In genomic region chrX:66544002-66544520, GRCm38 (mm10) we compare ENCODE assay signal across 27 mouse cellular contexts.
DNase-seq lines count a peak whose midpoint lies in the region; ATAC-seq lines count a peak whose summit lies in the region.
"Had no signal": no experiment of that assay in that cellular context is flagged by ENCODE, and none has a peak within 500 bp of the region (broad histone marks: within the 10 kb centered on the region; RNA-seq: fewer than 3 reads in every experiment).

No protein-coding gene starts in this region.

- 48% methylated on average over 2 of the region's 2 CpGs for WGBS in forebrain, embryonic 14.5 days
- 43% methylated on average over 2 of the region's 2 CpGs for WGBS in forebrain, embryonic 15.5 days
- WGBS in midbrain, embryonic 12.5 days, result 53% methylated on average over 2 of the region's 2 CpGs
- WGBS in midbrain, embryonic 16.5 days, result 44% methylated on average over 2 of the region's 2 CpGs

- no peaks in the 10 kb centered on the region for H3K4me1 ChIP-seq in forebrain, embryonic 14.5 days (ENCODE audit: control insufficient read depth, insufficient read depth, low read length)
- H3K4me1 ChIP-seq in forebrain, embryonic 15.5 days, result no peaks in the 10 kb centered on the region
- H3K4me1 ChIP-seq in midbrain, embryonic 12.5 days, result no peaks in the 10 kb centered on the region
- no peaks in the 10 kb centered on the region for H3K4me1 ChIP-seq in midbrain, embryonic 16.5 days (ENCODE audit: control insufficient read depth, insufficient read depth, low read length)
- H3K4me1 ChIP-seq: forebrain, embryonic 10.5 days had no signal

- no peak overlapping the region for H3K4me3 ChIP-seq in forebrain, embryonic 14.5 days (ENCODE audit: low read depth, low read length)
- H3K4me3 ChIP-seq in forebrain, embryonic 15.5 days, result no peak overlapping the region
- H3K4me3 ChIP-seq in midbrain, embryonic 12.5 days, result no peak overlapping the region
- no peak overlapping the region for H3K4me3 ChIP-seq in midbrain, embryonic 16.5 days (ENCODE audit: low read depth, low read length)
- H3K4me3 ChIP-seq: forebrain, embryonic 10.5 days; heart, adult 2 months had no signal

- ATAC-seq in forebrain, embryonic 14.5 days, result no peak
- no peak for ATAC-seq in forebrain, embryonic 15.5 days (replicated peaks)
- ATAC-seq in midbrain, embryonic 12.5 days (ENCODE audit: low FRiP score, low read depth), result peak; percentile 38; the same call in 1 of the 2 replicates
- ATAC-seq in midbrain, embryonic 16.5 days, result no peak
- ATAC-seq: hindbrain, postnatal 0 days; inflammation-experienced regulatory T-cells, adult 6 months; intestine, embryonic 16.5 days had no signal

- H3K36me3 ChIP-seq in forebrain, embryonic 14.5 days (ENCODE audit: control insufficient read depth, insufficient read depth, low read length), result no peaks in the 10 kb centered on the region
- no peaks in the 10 kb centered on the region for H3K36me3 ChIP-seq in forebrain, embryonic 15.5 days
- H3K36me3 ChIP-seq in midbrain, embryonic 12.5 days, result no peaks in the 10 kb centered on the region
- no peaks in the 10 kb centered on the region for H3K36me3 ChIP-seq in midbrain, embryonic 16.5 days (ENCODE audit: control insufficient read depth, insufficient read depth, low read length)
- H3K36me3 ChIP-seq: forebrain, embryonic 10.5 days; G1E had no signal

- H3K27ac ChIP-seq in forebrain, embryonic 14.5 days (ENCODE audit: low read depth, low read length), result no peak overlapping the region
- H3K27ac ChIP-seq in forebrain, embryonic 15.5 days (replicated peaks), result no peak overlapping the region
- H3K27ac ChIP-seq in midbrain, embryonic 12.5 days (replicated peaks), result no peak overlapping the region
- no peak overlapping the region for H3K27ac ChIP-seq in midbrain, embryonic 16.5 days (ENCODE audit: low read length)
- H3K27ac ChIP-seq: forebrain, embryonic 10.5 days; heart, adult 2 months; hindbrain, embryonic 14.5 days; hindbrain, postnatal 0 days had no signal

- no peak overlapping the region for H3K9ac ChIP-seq in forebrain, embryonic 14.5 days (ENCODE audit: low read length)
- H3K9ac ChIP-seq in forebrain, embryonic 15.5 days (replicated peaks), result no peak overlapping the region
- H3K9ac ChIP-seq in midbrain, embryonic 12.5 days (replicated peaks), result no peak overlapping the region
- H3K9ac ChIP-seq in midbrain, embryonic 16.5 days (ENCODE audit: low read depth, low read length), result no peak overlapping the region
- H3K9ac ChIP-seq: hindbrain, embryonic 14.5 days had no signal

- no peaks in the 10 kb centered on the region for H3K27me3 ChIP-seq in forebrain, embryonic 14.5 days (replicated peaks; ENCODE audit: control insufficient read depth, insufficient read depth, low read length)
- H3K27me3 ChIP-seq in forebrain, embryonic 15.5 days, result no peaks in the 10 kb centered on the region
- no peaks in the 10 kb centered on the region for H3K27me3 ChIP-seq in midbrain, embryonic 12.5 days
- H3K27me3 ChIP-seq in midbrain, embryonic 16.5 days (ENCODE audit: control insufficient read depth, insufficient read depth, low read depth, low read length), result no peaks in the 10 kb centered on the region
- H3K27me3 ChIP-seq: CH12.LX had no signal

- H3K9me3 ChIP-seq in forebrain, embryonic 14.5 days (replicated peaks; ENCODE audit: control insufficient read depth, low read length), result no peaks in the 10 kb centered on the region
- H3K9me3 ChIP-seq in forebrain, embryonic 15.5 days, result no peaks in the 10 kb centered on the region
- no peaks in the 10 kb centered on the region for H3K9me3 ChIP-seq in midbrain, embryonic 12.5 days
- H3K9me3 ChIP-seq in midbrain, embryonic 16.5 days (replicated peaks; ENCODE audit: control insufficient read depth, low read length, poor library complexity, severe bottlenecking), result no peaks in the 10 kb centered on the region; the same call in 1 of the 2 replicates
- H3K9me3 ChIP-seq: G1E had no signal

- peak; percentile 9 for DNase-seq in embryo, embryonic 10.5 days (ENCODE audit: low spot score)
- no peak for DNase-seq in embryo, embryonic 11 days
- peak; percentile 22 for DNase-seq in forebrain, embryonic 14.5 days (ENCODE audit: low spot score)
- DNase-seq in retina, postnatal 1 day, result peak; percentile 84
- DNase-seq in right cerebral cortex, postnatal 14 days, result no peak
- DNase-seq: adrenal gland, adult 2 months; adrenal gland, postnatal 14 days; B cell, adult 2 months; cerebellum, adult 11-12 months; cerebellum, adult 8-10 months; cerebellum, postnatal 10 days; cerebellum, postnatal 36 days; gastrocnemius, postnatal 10 days; gastrocnemius, postnatal 36 days; heart, adult 2 months; kidney, adult 18-20 months had no signal

- no peak overlapping the region for H3K4me2 ChIP-seq in forebrain, embryonic 14.5 days (ENCODE audit: low read length)
- no peak overlapping the region for H3K4me2 ChIP-seq in forebrain, embryonic 15.5 days (replicated peaks)
- H3K4me2 ChIP-seq in midbrain, embryonic 12.5 days (replicated peaks), result no peak overlapping the region
- no peak overlapping the region for H3K4me2 ChIP-seq in midbrain, embryonic 16.5 days (ENCODE audit: low read length)
- H3K4me2 ChIP-seq: heart, embryonic 11.5 days; hindbrain, embryonic 14.5 days had no signal

Comparison
In these comparisons a context has a peak if more than half of its experiments do, and no peak if none do; other contexts are left out.
1. DNase-seq: peak in embryo, embryonic 10.5 days (single experiment), forebrain, embryonic 14.5 days (single experiment) and retina, postnatal 1 day (single experiment); none in embryo, embryonic 11 days (single experiment) and right cerebral cortex, postnatal 14 days (single experiment).